ENCODE assay signal across 8 mouse cellular contexts in the genomic region with DNA sequence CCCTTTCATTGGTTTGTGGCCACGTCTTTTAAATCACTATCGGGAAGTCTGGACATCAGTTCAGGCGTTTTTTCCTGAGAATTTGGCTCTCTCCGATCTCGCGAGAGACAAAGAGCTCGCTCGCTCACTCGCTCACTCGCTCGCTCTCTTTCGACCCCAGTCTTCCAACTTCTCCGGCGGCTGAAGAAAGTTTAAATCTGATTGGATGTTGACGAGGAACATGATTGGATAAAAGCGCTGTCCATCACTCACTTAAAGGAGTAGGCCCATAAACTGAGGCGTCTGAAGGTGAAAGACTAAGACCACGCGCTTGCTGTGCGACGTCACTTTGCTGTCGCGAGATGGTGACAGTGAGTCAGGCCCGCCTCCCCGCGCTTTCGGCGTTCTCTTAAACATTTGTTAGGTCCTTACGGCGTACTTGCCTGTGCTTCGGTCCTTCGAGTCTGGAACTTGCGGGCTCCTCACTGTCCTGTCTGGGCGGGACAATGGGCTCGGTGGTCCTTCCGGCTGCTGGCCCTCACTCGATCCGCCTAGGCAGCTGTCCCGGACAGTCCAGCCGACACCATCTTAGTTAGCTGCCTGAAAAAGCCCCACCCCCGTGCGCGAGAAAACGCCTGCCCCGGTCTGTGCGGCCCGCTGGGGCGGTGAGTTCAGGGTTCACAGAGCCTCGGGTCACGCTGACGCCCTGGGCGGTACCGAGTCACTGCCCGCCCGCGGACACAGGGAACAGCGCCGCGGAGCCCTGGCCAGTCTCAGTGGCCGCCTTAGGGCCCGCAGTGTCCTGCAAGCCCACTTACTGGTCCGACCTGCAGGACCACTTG. TPM values are rescaled to one million over a fixed set of nuclear protein-coding genes. Genes with fewer than 3 reads are reported as not detected.
DNase-seq lines count a peak whose midpoint lies in the region; ATAC-seq and TF ChIP-seq lines count a peak whose summit lies in the region.

A gene (minus strand): TSS at position 293 of the 821 bp plus-strand sequence.

- peak; percentile 92 for DNase-seq in G1E (ENCODE audit: low spot score)
- peak; percentile 94 to 98 for DNase-seq in cerebellum, adult 18-20 months
- peak; percentile 92 to 95 for DNase-seq in heart, postnatal 36 days
- DNase-seq in layer of hippocampus, adult 2 months (ENCODE audit: low spot score in 2 of 2): peak; percentile 94 to 99
- DNase-seq in lung, embryonic 14.5 days: peak; percentile 100
- peak; percentile 96 for DNase-seq in thymus, adult 2 months

- no peaks in the 10 kb centered on the region for H3K9me3 ChIP-seq in G1E (replicated peaks)
- H3K9me3 ChIP-seq in forebrain, embryonic 16.5 days (ENCODE audit: control insufficient read depth, low read length): no peaks in the 10 kb centered on the region
- H3K9me3 ChIP-seq in lung, embryonic 14.5 days (ENCODE audit: low read depth, low read length): no peaks in the 10 kb centered on the region

- TF ChIP-seq CTCF in G1E (IDR thresholded peaks at IDR 0.05; ENCODE audit: low read depth, low read length): no peak
- TF ChIP-seq CTCF in layer of hippocampus, adult 2 months (conservative IDR thresholded peaks at IDR 0.05): peak; percentile 23
- TF ChIP-seq CTCF in lung, embryonic 14.5 days (IDR thresholded peaks at IDR 0.05; ENCODE audit: low read depth): no peak
- TF ChIP-seq CTCF in olfactory bulb, adult 2 months (IDR thresholded peaks at IDR 0.05; ENCODE audit: insufficient read depth, low read depth, low read length): no peak
- no peak for TF ChIP-seq CTCF in thymus, adult 2 months (IDR thresholded peaks at IDR 0.05; ENCODE audit: borderline replicate concordance, control insufficient read depth, extremely low read depth, insufficient read depth, low read length, poor library complexity)

- peak within 1 kb of the TSS; percentile 94 for H3K27ac ChIP-seq in forebrain, embryonic 16.5 days (ENCODE audit: low read length)
- H3K27ac ChIP-seq in layer of hippocampus, adult 2 months: peak within 1 kb of the TSS; percentile 92
- H3K27ac ChIP-seq in lung, embryonic 14.5 days (ENCODE audit: low read depth): peak within 1 kb of the TSS; percentile 96
- H3K27ac ChIP-seq in olfactory bulb, adult 2 months (ENCODE audit: insufficient read depth, low read depth, low read length): peak within 1 kb of the TSS; percentile 88
- H3K27ac ChIP-seq in thymus, adult 2 months (ENCODE audit: control insufficient read depth, insufficient read depth, low read length): peak within 1 kb of the TSS; percentile 85

- peak within 1 kb of the TSS; percentile 87 for H3K9ac ChIP-seq in forebrain, embryonic 16.5 days (replicated peaks; ENCODE audit: low read depth, low read length)
- peak within 1 kb of the TSS; percentile 92 for H3K9ac ChIP-seq in lung, embryonic 14.5 days

- H3K27me3 ChIP-seq in G1E (ENCODE audit: insufficient read depth, low read length): no peaks in the 10 kb centered on the region
- H3K27me3 ChIP-seq in forebrain, embryonic 16.5 days (replicated peaks; ENCODE audit: control insufficient read depth, insufficient read depth, low read length): no peaks in the 10 kb centered on the region
- H3K27me3 ChIP-seq in lung, embryonic 14.5 days (ENCODE audit: insufficient read depth, low read length): no peaks in the 10 kb centered on the region
- no peaks in the 10 kb centered on the region for H3K27me3 ChIP-seq in thymus, adult 2 months (ENCODE audit: control insufficient read depth, insufficient read depth, low read length)

- TF ChIP-seq POLR2A in olfactory bulb, adult 2 months (IDR thresholded peaks at IDR 0.05; ENCODE audit: insufficient read depth, low read depth, low read length): peak; percentile 43; the same call in 1 of the 2 replicates
- peak; percentile 17 for TF ChIP-seq POLR2A in thymus, adult 2 months (IDR thresholded peaks at IDR 0.05; ENCODE audit: control insufficient read depth, extremely low read depth, insufficient read depth, low read length, poor library complexity)

- peak; percentile 69 for ATAC-seq in G1E (ENCODE audit: extremely low read depth, insufficient number of reproducible peaks, low FRiP score, poor library complexity, severe bottlenecking)
- ATAC-seq in forebrain, embryonic 16.5 days: peak; percentile 94
- ATAC-seq in lung, embryonic 14.5 days (ENCODE audit: insufficient read depth): peak; percentile 94

- H3K4me1 ChIP-seq in G1E (ENCODE audit: insufficient read depth, low read depth, low read length): peaks cover 27% of the 10 kb centered on the region
- H3K4me1 ChIP-seq in forebrain, embryonic 16.5 days (replicated peaks; ENCODE audit: control insufficient read depth, insufficient read depth, low read length): peaks cover 25% of the 10 kb centered on the region
- peaks cover 17% of the 10 kb centered on the region for H3K4me1 ChIP-seq in lung, embryonic 14.5 days (ENCODE audit: insufficient read depth)
- peaks cover 20% of the 10 kb centered on the region for H3K4me1 ChIP-seq in olfactory bulb, adult 2 months (ENCODE audit: control insufficient read depth, insufficient read depth, low read length)
- peaks cover 24% of the 10 kb centered on the region for H3K4me1 ChIP-seq in thymus, adult 2 months (replicated peaks; ENCODE audit: control insufficient read depth, insufficient read depth, low read length)

- peaks cover 25% of the 10 kb centered on the region for H3K36me3 ChIP-seq in G1E (replicated peaks)
- peaks cover 6% of the 10 kb centered on the region; the same call in 1 of the 2 replicates for H3K36me3 ChIP-seq in forebrain, embryonic 16.5 days (ENCODE audit: control insufficient read depth, insufficient read depth)
- peaks cover 27% of the 10 kb centered on the region for H3K36me3 ChIP-seq in lung, embryonic 14.5 days (ENCODE audit: insufficient read depth)
- H3K36me3 ChIP-seq in thymus, adult 2 months (ENCODE audit: control insufficient read depth, insufficient read depth, low read length): peaks cover 6% of the 10 kb centered on the region

- peak within 1 kb of the TSS; percentile 86 for H3K4me3 ChIP-seq in G1E (ENCODE audit: low read depth, low read length)
- H3K4me3 ChIP-seq in forebrain, embryonic 16.5 days (replicated peaks; ENCODE audit: low read length): peak within 1 kb of the TSS; percentile 98
- peak within 1 kb of the TSS; percentile 68 for H3K4me3 ChIP-seq in layer of hippocampus, adult 2 months
- peak within 1 kb of the TSS; percentile 98 for H3K4me3 ChIP-seq in lung, embryonic 14.5 days (ENCODE audit: low read depth, low read length)
- H3K4me3 ChIP-seq in olfactory bulb, adult 2 months (ENCODE audit: insufficient read depth, low read depth, low read length): peak within 1 kb of the TSS; percentile 69
- peak within 1 kb of the TSS; percentile 85 for H3K4me3 ChIP-seq in thymus, adult 2 months (ENCODE audit: control insufficient read depth, insufficient read depth, low read length)

- under 1% methylated on average over 62 of the region's 62 CpGs for WGBS in forebrain, embryonic 16.5 days
- under 1% methylated on average over 62 of the region's 62 CpGs for whole genome bisulfite sequencing in lung, embryonic 14.5 days
- under 1% methylated on average over 62 of the region's 62 CpGs for WGBS in olfactory bulb, adult 2 months
- under 1% methylated on average over 62 of the region's 62 CpGs for WGBS in thymus, adult 2 months

- H3K4me2 ChIP-seq in forebrain, embryonic 16.5 days (ENCODE audit: low read length): peak within 1 kb of the TSS; percentile 93
- H3K4me2 ChIP-seq in lung, embryonic 14.5 days: peak within 1 kb of the TSS; percentile 97

- intact Hi-C loops in heart, postnatal 36 days (cut with DNase I): loop anchor here (2.0 kb wide), 1 partner anchor 55 kb away; a partner anchor contains a TSS

RNA-seq across cellular contexts. Expression of the gene that starts here (rescaled TPM):
- total RNA-seq in G1E (2014; fragmentation: Nextera tagmentation) (105 and 113 TPM in 2 replicates), G1E (2017) (42.7 and 50.0 TPM in 2 replicates)
- polyA plus RNA-seq in G1E (2012): 5.2 and 5.9 TPM in 2 replicates
- 9.3 and 10.4 TPM in 2 replicates for polyA plus RNA-seq in forebrain, embryonic 16.5 days (2015; fragmentation: Nextera tagmentation; extraction: Ambion mirVana)
- 10 to 100 TPM; 22.5 to 24.4 TPM for total RNA-seq in heart, postnatal 36 days (2021)
- total RNA-seq in layer of hippocampus, adult 2 months (2021): 10 to 100 TPM; 26.8 to 30.1 TPM
- polyA plus RNA-seq in lung, embryonic 14.5 days (2014; fragmentation: Nextera tagmentation; extraction: Ambion mirVana): 19.6 and 20.3 TPM in 2 replicates
- 50.8 TPM in 1 of 2 replicates, not detected in the other for polyA plus RNA-seq in olfactory bulb, adult 2 months (2012; ENCODE audit: insufficient read depth, insufficient read length, low replicate concordance, missing spikeins)
- polyA plus RNA-seq in thymus, adult 2 months (2012; rRNA removed): 16.4 and 20.9 TPM in 2 replicates

Comparison
In these comparisons a context has a peak if more than half of its experiments do, and no peak if none do; other contexts are left out.
1. Peak in every context shown above with its lines: DNase-seq, ATAC-seq, H3K4me3 ChIP-seq and H3K27ac ChIP-seq.